Mouse (Mus musculus): Measurements from ENCODE around the gene Hdac9. TPM values are rescaled to one million over a fixed set of nuclear protein-coding genes. Genes with fewer than 3 reads are reported as not detected.

The Hdac9 gene
- polyA plus RNA-seq, 1 experiment, result 0.06 TPM

DNA sequence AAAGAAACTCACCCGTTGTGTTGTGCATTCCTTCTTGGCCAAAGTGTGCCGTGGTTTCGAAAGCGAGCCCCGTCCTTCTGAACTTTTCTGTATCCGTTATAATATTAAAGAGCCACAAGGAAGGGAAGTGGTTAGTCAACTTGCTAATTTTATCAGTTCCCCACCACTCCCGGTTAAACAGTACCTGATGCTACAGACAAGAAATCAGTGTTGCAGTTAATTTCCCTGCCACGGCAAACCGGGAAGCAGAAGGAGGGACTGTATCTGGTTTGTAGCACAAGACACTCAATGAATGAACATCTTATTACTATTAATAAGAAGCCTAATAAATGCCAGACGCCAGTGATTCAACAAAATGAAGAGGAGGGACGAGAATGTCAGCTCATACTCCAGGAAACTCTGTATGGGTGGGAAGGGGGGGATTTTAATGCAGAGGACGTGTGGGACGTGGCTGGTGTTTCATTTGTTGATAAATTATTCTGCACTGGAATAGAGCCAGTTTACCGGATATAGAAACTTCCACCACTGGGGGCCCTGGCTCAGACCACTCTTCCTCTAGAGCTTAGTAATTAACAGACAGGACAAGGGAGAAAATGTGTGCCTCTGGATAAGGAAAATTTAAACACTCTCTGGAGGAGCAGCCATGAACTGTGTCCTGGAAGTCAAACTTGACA is 202.5 kb downstream of the Hdac9 start:
- TF ChIP-seq USF1 (IDR thresholded peaks at IDR 0.05; ENCODE audit: low read depth), result no peak
- TF ChIP-seq MYOD1 (IDR thresholded peaks at IDR 0.05; ENCODE audit: control insufficient read depth, insufficient read length, low read depth), result no peak
- TF ChIP-seq CTCF (IDR thresholded peaks at IDR 0.05; ENCODE audit: control insufficient read depth, insufficient read depth, insufficient read length), result no peak
- no peak for TF ChIP-seq CEBPB (IDR thresholded peaks at IDR 0.05; ENCODE audit: low read depth)
- no peak for TF ChIP-seq MAX (IDR thresholded peaks at IDR 0.05)
- no peak for TF ChIP-seq FOSL1 (IDR thresholded peaks at IDR 0.05; ENCODE audit: insufficient read depth, low read length, poor library complexity, severe bottlenecking)
- H3K79me2 ChIP-seq (ENCODE audit: control insufficient read depth, insufficient read depth), result no peaks in the 10 kb centered on the region
- H3K4me3 ChIP-seq (ENCODE audit: insufficient read depth, poor library complexity, severe bottlenecking), result no peak overlapping the region
- no peaks in the 10 kb centered on the region for H3K36me3 ChIP-seq (ENCODE audit: control insufficient read depth, insufficient read depth)
- no peak overlapping the region for H3ac ChIP-seq (ENCODE audit: control insufficient read depth, insufficient read length, low read depth)
- no peaks in the 10 kb centered on the region for H3K27me3 ChIP-seq (ENCODE audit: control insufficient read depth, insufficient read depth, insufficient read length)
- no peaks in the 10 kb centered on the region for H3K79me3 ChIP-seq (ENCODE audit: low read depth)

- H3K27me3 ChIP-seq (ENCODE audit: control insufficient read depth, insufficient read depth, insufficient read length), result no peaks in the 10 kb centered on the region
- no peaks in the 10 kb centered on the region for H3K79me2 ChIP-seq (ENCODE audit: control insufficient read depth, insufficient read depth)
- no peak overlapping the region for H3K4me3 ChIP-seq (ENCODE audit: insufficient read depth, poor library complexity, severe bottlenecking)
- no peaks in the 10 kb centered on the region for H3K79me3 ChIP-seq (ENCODE audit: low read depth)
- TF ChIP-seq MAX (IDR thresholded peaks at IDR 0.05) (no peak), USF1 (IDR thresholded peaks at IDR 0.05; ENCODE audit: low read depth) (no peak), CTCF (IDR thresholded peaks at IDR 0.05; ENCODE audit: control insufficient read depth, insufficient read depth, insufficient read length) (no peak), FOSL1 (IDR thresholded peaks at IDR 0.05; ENCODE audit: insufficient read depth, low read length, poor library complexity, severe bottlenecking) (no peak), MYOG (IDR thresholded peaks at IDR 0.05; ENCODE audit: control insufficient read depth, extremely low read depth, insufficient read length) (no peak), CEBPB (IDR thresholded peaks at IDR 0.05; ENCODE audit: low read depth) (no peak), MYOD1 (IDR thresholded peaks at IDR 0.05; ENCODE audit: control insufficient read depth, insufficient read length, low read depth) (no peak)
- no peak overlapping the region for H3ac ChIP-seq (ENCODE audit: control insufficient read depth, insufficient read length, low read depth)
- H3K36me3 ChIP-seq (ENCODE audit: control insufficient read depth, insufficient read depth), result no peaks in the 10 kb centered on the region
Measured at GRCm38 (mm10) chr12:34697981-34698380, 218.9 kb downstream of the Hdac9 start.

DNA sequence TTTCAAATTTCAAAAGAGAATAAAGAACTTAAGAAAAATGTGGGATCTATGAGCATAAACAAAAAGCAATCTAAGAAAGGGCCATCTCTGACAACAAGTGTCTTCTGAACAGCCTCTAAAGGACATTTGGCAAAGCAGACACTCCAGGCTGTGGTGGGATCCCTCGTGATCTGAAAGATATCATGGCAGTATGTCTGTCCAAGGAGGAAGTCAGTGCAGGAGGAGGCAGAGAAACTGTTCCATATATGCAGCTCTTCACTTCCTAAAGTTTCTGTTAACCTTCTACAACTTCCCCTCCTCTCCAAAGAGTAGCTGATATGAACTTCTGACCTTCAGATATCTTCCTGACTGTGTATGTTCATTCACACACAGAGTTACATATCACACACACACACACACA is 220.2 kb downstream of the Hdac9 start:
- no peak overlapping the region for H3K4me3 ChIP-seq (ENCODE audit: insufficient read depth, poor library complexity, severe bottlenecking)
- TF ChIP-seq MAX (IDR thresholded peaks at IDR 0.05), result no peak
- H3K27me3 ChIP-seq (ENCODE audit: control insufficient read depth, insufficient read depth, insufficient read length), result no peaks in the 10 kb centered on the region
- no peaks in the 10 kb centered on the region for H3K79me3 ChIP-seq (ENCODE audit: low read depth)
- no peak overlapping the region for H3ac ChIP-seq (ENCODE audit: control insufficient read depth, insufficient read length, low read depth)
- no peaks in the 10 kb centered on the region for H3K79me2 ChIP-seq (ENCODE audit: control insufficient read depth, insufficient read depth)
- H3K36me3 ChIP-seq (ENCODE audit: control insufficient read depth, insufficient read depth), result no peaks in the 10 kb centered on the region

- no peaks in the 10 kb centered on the region for H3K27me3 ChIP-seq (ENCODE audit: control insufficient read depth, insufficient read depth, insufficient read length)
Measured at GRCm38 (mm10) chr12:34688941-34689340, 228.0 kb downstream of the Hdac9 start.

GRCm38 (mm10) chr12:34683375-34683774 is 233.5 kb downstream of the Hdac9 start:
- Histone ChIP-seq H3K27me3 (ENCODE audit: control insufficient read depth, insufficient read depth, insufficient read length) (no peaks in the 10 kb centered on the region), H3ac (ENCODE audit: control insufficient read depth, insufficient read length, low read depth) (no peak overlapping the region), H3K79me2 (ENCODE audit: control insufficient read depth, insufficient read depth) (no peaks in the 10 kb centered on the region), H3K4me3 (ENCODE audit: insufficient read depth, poor library complexity, severe bottlenecking) (no peak overlapping the region), H3K36me3 (ENCODE audit: control insufficient read depth, insufficient read depth) (no peaks in the 10 kb centered on the region), H3K79me3 (ENCODE audit: low read depth) (no peaks in the 10 kb centered on the region)
- TF ChIP-seq USF1 (IDR thresholded peaks at IDR 0.05; ENCODE audit: low read depth) (no peak), MYOG (IDR thresholded peaks at IDR 0.05; ENCODE audit: control insufficient read depth, extremely low read depth, insufficient read length) (no peak), CEBPB (IDR thresholded peaks at IDR 0.05; ENCODE audit: low read depth) (no peak), MAX (IDR thresholded peaks at IDR 0.05) (no peak), FOSL1 (IDR thresholded peaks at IDR 0.05; ENCODE audit: insufficient read depth, low read length, poor library complexity, severe bottlenecking) (no peak), MYOD1 (IDR thresholded peaks at IDR 0.05; ENCODE audit: control insufficient read depth, insufficient read length, low read depth) (no peak), CTCF (IDR thresholded peaks at IDR 0.05; ENCODE audit: control insufficient read depth, insufficient read depth, insufficient read length) (no peak)

More at GRCm38 (mm10) chr12:34688941-34689340, 228.0 kb downstream of the Hdac9 start:
- TF ChIP-seq FOSL1 (IDR thresholded peaks at IDR 0.05; ENCODE audit: insufficient read depth, low read length, poor library complexity, severe bottlenecking) (no peak), CTCF (IDR thresholded peaks at IDR 0.05; ENCODE audit: control insufficient read depth, insufficient read depth, insufficient read length) (no peak), USF1 (IDR thresholded peaks at IDR 0.05; ENCODE audit: low read depth) (no peak), CEBPB (IDR thresholded peaks at IDR 0.05; ENCODE audit: low read depth) (no peak), MYOD1 (IDR thresholded peaks at IDR 0.05; ENCODE audit: control insufficient read depth, insufficient read length, low read depth) (no peak), MAX (IDR thresholded peaks at IDR 0.05) (no peak), MYOG (IDR thresholded peaks at IDR 0.05; ENCODE audit: control insufficient read depth, extremely low read depth, insufficient read length) (no peak)
- no peaks in the 10 kb centered on the region for H3K79me3 ChIP-seq (ENCODE audit: low read depth)
- H3ac ChIP-seq (ENCODE audit: control insufficient read depth, insufficient read length, low read depth), result no peak overlapping the region
- H3K79me2 ChIP-seq (ENCODE audit: control insufficient read depth, insufficient read depth), result no peaks in the 10 kb centered on the region
- no peak overlapping the region for H3K4me3 ChIP-seq (ENCODE audit: insufficient read depth, poor library complexity, severe bottlenecking)
- no peaks in the 10 kb centered on the region for H3K36me3 ChIP-seq (ENCODE audit: control insufficient read depth, insufficient read depth)

GRCm38 (mm10) chr12:34682657-34683056 is 234.2 kb downstream of the Hdac9 start:
- no peak overlapping the region for H3K4me3 ChIP-seq (ENCODE audit: insufficient read depth, poor library complexity, severe bottlenecking)
- H3K27me3 ChIP-seq (ENCODE audit: control insufficient read depth, insufficient read depth, insufficient read length), result no peaks in the 10 kb centered on the region
- H3K79me2 ChIP-seq (ENCODE audit: control insufficient read depth, insufficient read depth), result no peaks in the 10 kb centered on the region
- no peak overlapping the region for H3ac ChIP-seq (ENCODE audit: control insufficient read depth, insufficient read length, low read depth)
- H3K36me3 ChIP-seq (ENCODE audit: control insufficient read depth, insufficient read depth), result no peaks in the 10 kb centered on the region
- TF ChIP-seq CTCF (IDR thresholded peaks at IDR 0.05; ENCODE audit: control insufficient read depth, insufficient read depth, insufficient read length) (no peak), MYOG (IDR thresholded peaks at IDR 0.05; ENCODE audit: control insufficient read depth, extremely low read depth, insufficient read length) (no peak), MAX (IDR thresholded peaks at IDR 0.05) (no peak), USF1 (IDR thresholded peaks at IDR 0.05; ENCODE audit: low read depth) (no peak), FOSL1 (IDR thresholded peaks at IDR 0.05; ENCODE audit: insufficient read depth, low read length, poor library complexity, severe bottlenecking) (no peak), MYOD1 (IDR thresholded peaks at IDR 0.05; ENCODE audit: control insufficient read depth, insufficient read length, low read depth) (no peak), CEBPB (IDR thresholded peaks at IDR 0.05; ENCODE audit: low read depth) (no peak)
- H3K79me3 ChIP-seq (ENCODE audit: low read depth), result no peaks in the 10 kb centered on the region

All from C2C12 (cell line).